In genomic region chr2:180275836-180276235, GRCm38 (mm10) we compare ENCODE assay signal across 8 mouse cellular contexts. TPM values are rescaled to one million over a fixed set of nuclear protein-coding genes. Genes with fewer than 3 reads are reported as not detected.
DNase-seq lines count a peak whose midpoint lies in the region; ATAC-seq lines count a peak whose summit lies in the region.

No protein-coding gene starts in this region.

- DNase-seq in B cell, adult 2 months: peak; percentile 81 to 83
- DNase-seq in adrenal gland, postnatal 14 days: peak; percentile 88
- DNase-seq in heart, embryonic 10.5 days (ENCODE audit: low spot score): peak; percentile 97
- peak; percentile 85 for DNase-seq in kidney, adult 9 months
- peak; percentile 87 for DNase-seq in neural tube, embryonic 11.5 days (ENCODE audit: low spot score)
- DNase-seq in testis, postnatal 10 days (ENCODE audit: low spot score): peak; percentile 92

- WGBS in embryonic facial prominence, embryonic 13.5 days: 1% methylated on average over 8 of the region's 8 CpGs
- WGBS in heart, embryonic 10.5 days: 1% methylated on average over 8 of the region's 8 CpGs
- WGBS in liver, embryonic 12.5 days (ENCODE audit: insufficient replicate concordance): 2% methylated on average over 8 of the region's 8 CpGs
- 1% methylated on average over 8 of the region's 8 CpGs for WGBS in neural tube, embryonic 11.5 days

- H3K4me3 ChIP-seq in embryonic facial prominence, embryonic 13.5 days: no peak overlapping the region
- H3K4me3 ChIP-seq in heart, embryonic 10.5 days: peak overlapping the region; percentile 35
- peak overlapping the region; percentile 12; the same call in 1 of the 2 replicates for H3K4me3 ChIP-seq in liver, embryonic 12.5 days
- no peak overlapping the region for H3K4me3 ChIP-seq in neural tube, embryonic 11.5 days (ENCODE audit: low read depth, low read length)

- no peak overlapping the region for H3K27ac ChIP-seq in embryonic facial prominence, embryonic 13.5 days
- H3K27ac ChIP-seq in heart, embryonic 10.5 days: peak overlapping the region; percentile 71
- H3K27ac ChIP-seq in liver, embryonic 12.5 days: no peak overlapping the region
- no peak overlapping the region for H3K27ac ChIP-seq in neural tube, embryonic 11.5 days (ENCODE audit: low read depth, low read length)

- no peak overlapping the region; the same call in 1 of the 2 replicates for H3K4me2 ChIP-seq in embryonic facial prominence, embryonic 13.5 days
- peak overlapping the region; percentile 57 for H3K4me2 ChIP-seq in liver, embryonic 12.5 days
- H3K4me2 ChIP-seq in neural tube, embryonic 11.5 days (ENCODE audit: low read depth): no peak overlapping the region

- no peaks in the 10 kb centered on the region for H3K9me3 ChIP-seq in embryonic facial prominence, embryonic 13.5 days
- no peaks in the 10 kb centered on the region for H3K9me3 ChIP-seq in heart, embryonic 10.5 days
- no peaks in the 10 kb centered on the region for H3K9me3 ChIP-seq in liver, embryonic 12.5 days (replicated peaks)
- no peaks in the 10 kb centered on the region for H3K9me3 ChIP-seq in neural tube, embryonic 11.5 days (ENCODE audit: control insufficient read depth, low read length)

- ATAC-seq in embryonic facial prominence, embryonic 13.5 days (ENCODE audit: insufficient number of reproducible peaks, insufficient read depth, low FRiP score, low TSS enrichment, low read depth): 0 out of 2 replicates have a peak, but pooled peaks have one; percentile 41
- ATAC-seq in liver, embryonic 12.5 days: no peak
- ATAC-seq in neural tube, embryonic 11.5 days (ENCODE audit: insufficient read depth, low FRiP score, low TSS enrichment): 0 out of 2 replicates have a peak, but pooled peaks have one; percentile 9

- no peaks in the 10 kb centered on the region for H3K36me3 ChIP-seq in embryonic facial prominence, embryonic 13.5 days
- H3K36me3 ChIP-seq in heart, embryonic 10.5 days: peaks cover 6% of the 10 kb centered on the region; the same call in 1 of the 2 replicates
- H3K36me3 ChIP-seq in liver, embryonic 12.5 days: peaks cover 9% of the 10 kb centered on the region
- no peaks in the 10 kb centered on the region for H3K36me3 ChIP-seq in neural tube, embryonic 11.5 days (ENCODE audit: control insufficient read depth, insufficient read depth, low read length)

- peaks cover 36% of the 10 kb centered on the region for H3K4me1 ChIP-seq in embryonic facial prominence, embryonic 13.5 days
- H3K4me1 ChIP-seq in heart, embryonic 10.5 days: peaks cover 63% of the 10 kb centered on the region
- H3K4me1 ChIP-seq in liver, embryonic 12.5 days: peaks cover 60% of the 10 kb centered on the region
- peaks cover 8% of the 10 kb centered on the region for H3K4me1 ChIP-seq in neural tube, embryonic 11.5 days (ENCODE audit: control insufficient read depth, insufficient read depth, low read length)

- H3K9ac ChIP-seq in embryonic facial prominence, embryonic 13.5 days: no peak overlapping the region; the same call in 1 of the 2 replicates
- 0 out of 2 replicates have a peak overlapping the region, but pooled peaks have one; percentile 17 for H3K9ac ChIP-seq in liver, embryonic 12.5 days
- no peak overlapping the region for H3K9ac ChIP-seq in neural tube, embryonic 11.5 days (ENCODE audit: low read length)

- H3K27me3 ChIP-seq in embryonic facial prominence, embryonic 13.5 days: peaks cover 5% of the 10 kb centered on the region; the same call in 1 of the 2 replicates
- H3K27me3 ChIP-seq in heart, embryonic 10.5 days (ENCODE audit: insufficient read depth, poor library complexity, severe bottlenecking): peaks cover 12% of the 10 kb centered on the region
- peaks cover 21% of the 10 kb centered on the region for H3K27me3 ChIP-seq in liver, embryonic 12.5 days (replicated peaks)
- no peaks in the 10 kb centered on the region for H3K27me3 ChIP-seq in neural tube, embryonic 11.5 days (ENCODE audit: control insufficient read depth, insufficient read depth, low read length)

RNA-seq across cellular contexts. Expression of gene Cables2, which starts 2.5 kb away (rescaled TPM):
- 17.8 and 18.4 TPM in 2 replicates for total RNA-seq in adrenal gland, postnatal 14 days (2021)
- polyA plus RNA-seq in embryonic facial prominence, embryonic 13.5 days (2015; fragmentation: Nextera tagmentation; extraction: Ambion mirVana): 11.6 and 14.6 TPM in 2 replicates
- polyA plus RNA-seq in heart, embryonic 10.5 days (2016; fragmentation: Nextera tagmentation; extraction: Ambion mirVana): 12.4 and 13.1 TPM in 2 replicates
- polyA plus RNA-seq in liver, embryonic 12.5 days (2016; fragmentation: Nextera tagmentation; extraction: Ambion mirVana): 9.6 and 10.4 TPM in 2 replicates
- polyA plus RNA-seq in neural tube, embryonic 11.5 days (2014; fragmentation: Nextera tagmentation; extraction: Ambion mirVana): 17.7 and 22.9 TPM in 2 replicates

RNA-seq across cellular contexts. Expression of gene Rbbp8nl, which starts 13.8 kb away (rescaled TPM):
- total RNA-seq in adrenal gland, postnatal 14 days (2021): not detected in 2 replicates
- 1.6 and 1.7 TPM in 2 replicates for polyA plus RNA-seq in embryonic facial prominence, embryonic 13.5 days (2015; fragmentation: Nextera tagmentation; extraction: Ambion mirVana)
- 0.16 and 0.68 TPM in 2 replicates for polyA plus RNA-seq in heart, embryonic 10.5 days (2016; fragmentation: Nextera tagmentation; extraction: Ambion mirVana)
- not detected in 2 replicates for polyA plus RNA-seq in liver, embryonic 12.5 days (2016; fragmentation: Nextera tagmentation; extraction: Ambion mirVana)
- polyA plus RNA-seq in neural tube, embryonic 11.5 days (2014; fragmentation: Nextera tagmentation; extraction: Ambion mirVana): 0.09 TPM in 1 of 2 replicates, not detected in the other

RNA-seq across cellular contexts. Expression of gene Rps21, which starts 18.7 kb away (rescaled TPM):
- total RNA-seq in adrenal gland, postnatal 14 days (2021): 787 and 921 TPM in 2 replicates
- polyA plus RNA-seq in embryonic facial prominence, embryonic 13.5 days (2015; fragmentation: Nextera tagmentation; extraction: Ambion mirVana): 653 and 689 TPM in 2 replicates
- 332 and 360 TPM in 2 replicates for polyA plus RNA-seq in heart, embryonic 10.5 days (2016; fragmentation: Nextera tagmentation; extraction: Ambion mirVana)
- 560 and 561 TPM in 2 replicates for polyA plus RNA-seq in liver, embryonic 12.5 days (2016; fragmentation: Nextera tagmentation; extraction: Ambion mirVana)
- 478 and 494 TPM in 2 replicates for polyA plus RNA-seq in neural tube, embryonic 11.5 days (2014; fragmentation: Nextera tagmentation; extraction: Ambion mirVana)

RNA-seq across cellular contexts. Expression of gene Lama5, which starts 50.2 kb away (rescaled TPM):
- total RNA-seq in adrenal gland, postnatal 14 days (2021): 48.7 and 55.1 TPM in 2 replicates
- 19.0 and 25.2 TPM in 2 replicates for polyA plus RNA-seq in embryonic facial prominence, embryonic 13.5 days (2015; fragmentation: Nextera tagmentation; extraction: Ambion mirVana)
- polyA plus RNA-seq in heart, embryonic 10.5 days (2016; fragmentation: Nextera tagmentation; extraction: Ambion mirVana): 23.6 and 30.8 TPM in 2 replicates
- 4.1 and 4.3 TPM in 2 replicates for polyA plus RNA-seq in liver, embryonic 12.5 days (2016; fragmentation: Nextera tagmentation; extraction: Ambion mirVana)
- 4.4 and 5.4 TPM in 2 replicates for polyA plus RNA-seq in neural tube, embryonic 11.5 days (2014; fragmentation: Nextera tagmentation; extraction: Ambion mirVana)

RNA-seq across cellular contexts. Expression of gene Gata5, which starts 58.7 kb away (rescaled TPM):
- total RNA-seq in adrenal gland, postnatal 14 days (2021): 0.15 and 0.26 TPM in 2 replicates
- polyA plus RNA-seq in embryonic facial prominence, embryonic 13.5 days (2015; fragmentation: Nextera tagmentation; extraction: Ambion mirVana): 0.18 TPM in 1 of 2 replicates, not detected in the other
- polyA plus RNA-seq in heart, embryonic 10.5 days (2016; fragmentation: Nextera tagmentation; extraction: Ambion mirVana): 34.7 and 41.3 TPM in 2 replicates
- 3.0 and 3.1 TPM in 2 replicates for polyA plus RNA-seq in liver, embryonic 12.5 days (2016; fragmentation: Nextera tagmentation; extraction: Ambion mirVana)
- 0.16 and 0.19 TPM in 2 replicates for polyA plus RNA-seq in neural tube, embryonic 11.5 days (2014; fragmentation: Nextera tagmentation; extraction: Ambion mirVana)

Comparison
In these comparisons a context has a peak if more than half of its experiments do, and no peak if none do; other contexts are left out.
1. H3K4me3 ChIP-seq: peak in heart, embryonic 10.5 days (single experiment) and liver, embryonic 12.5 days (single experiment); none in embryonic facial prominence, embryonic 13.5 days (single experiment) and neural tube, embryonic 11.5 days (single experiment).
2. Peak in every context shown above with its lines, with median percentiles within 50 percentile points of each other: DNase-seq.